Mouse (Mus musculus): Measurements from ENCODE around the gene Hopx. TPM values are rescaled to one million over a fixed set of nuclear protein-coding genes. Genes with fewer than 3 reads are reported as not detected.

Gene Hopx
- polyA plus RNA-seq, 2 experiments: 1.9 to 12.2 TPM

DNA sequence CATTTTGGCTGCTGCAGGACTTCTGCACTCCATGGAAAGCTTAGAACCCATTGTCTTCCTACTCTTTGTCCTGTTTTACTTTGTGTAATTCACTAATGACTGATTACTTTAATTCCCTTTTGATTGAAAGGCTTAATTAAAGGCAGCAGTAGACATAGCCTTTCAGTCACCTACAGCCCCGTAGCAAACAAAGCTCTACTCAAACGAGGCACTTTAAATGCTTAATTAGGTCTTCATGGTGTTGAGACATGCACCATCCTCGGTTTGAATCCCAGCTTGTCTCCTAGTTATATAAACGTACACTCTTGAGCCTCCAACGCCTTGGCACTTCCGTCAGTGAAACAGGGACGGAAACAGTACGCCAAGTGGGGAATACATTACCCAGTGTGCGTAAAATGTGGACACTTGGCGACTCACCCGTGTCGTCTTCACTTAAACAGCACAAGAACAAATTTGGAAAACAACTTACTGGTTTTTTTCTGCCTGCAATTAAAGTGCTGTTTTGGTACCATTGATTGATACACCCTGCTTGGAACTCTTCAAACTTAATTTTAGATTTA is 58.0 kb downstream of the Hopx start:
- WGBS: 64% methylated on average over 12 of the region's 12 CpGs
- Histone ChIP-seq H3K27me3 (ENCODE audit: control insufficient read depth, insufficient read depth, low read length) (no peaks in the 10 kb centered on the region), H3K4me1 (ENCODE audit: control insufficient read depth, insufficient read depth, low read length) (no peaks in the 10 kb centered on the region)

DNA sequence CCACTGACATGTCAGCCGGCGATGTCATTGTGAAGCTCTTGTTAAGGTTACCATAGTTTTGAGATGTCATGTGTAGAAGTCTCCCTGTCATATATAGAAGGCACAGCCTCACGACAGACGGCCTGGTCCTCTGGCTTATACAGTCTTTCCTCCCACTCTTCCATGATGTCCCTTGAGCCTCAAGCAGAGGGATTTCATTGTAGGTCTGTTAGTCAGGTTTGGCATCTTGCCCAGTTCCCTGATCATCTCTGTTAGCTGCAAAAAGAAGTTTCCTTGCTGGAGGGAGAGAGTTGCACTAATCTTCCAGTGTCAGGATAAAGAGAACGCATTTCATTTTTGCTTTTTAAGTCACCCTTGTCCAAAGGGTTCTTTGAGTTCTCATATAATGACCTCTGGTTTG is 62.3 kb downstream of the Hopx start:
- no peak for DNase-seq (ENCODE audit: low spot score)
- WGBS: 95% methylated on average over 5 of the region's 5 CpGs

More for the DNA sequence above, 58.0 kb downstream of the Hopx start:
- Histone ChIP-seq H3K4me3 (replicated peaks; ENCODE audit: low read length) (no peak overlapping the region), H3K36me3 (ENCODE audit: control insufficient read depth, insufficient read depth, low read length) (no peaks in the 10 kb centered on the region), H3K9ac (ENCODE audit: low read depth, low read length, severe bottlenecking) (no peak overlapping the region), H3K4me2 (replicated peaks; ENCODE audit: low read depth, low read length, severe bottlenecking) (no peak overlapping the region), H3K9me3 (ENCODE audit: control insufficient read depth, low read length) (no peaks in the 10 kb centered on the region), H3K27ac (replicated peaks; ENCODE audit: low read depth, low read length) (no peak overlapping the region)
- no peak for DNase-seq (ENCODE audit: low spot score)
- no peak for TF ChIP-seq POLR2A (IDR thresholded peaks at IDR 0.05; ENCODE audit: borderline replicate concordance, extremely low read depth, insufficient read depth, insufficient read length)
- no peak for ATAC-seq (ENCODE audit: low FRiP score, low read depth)

DNA sequence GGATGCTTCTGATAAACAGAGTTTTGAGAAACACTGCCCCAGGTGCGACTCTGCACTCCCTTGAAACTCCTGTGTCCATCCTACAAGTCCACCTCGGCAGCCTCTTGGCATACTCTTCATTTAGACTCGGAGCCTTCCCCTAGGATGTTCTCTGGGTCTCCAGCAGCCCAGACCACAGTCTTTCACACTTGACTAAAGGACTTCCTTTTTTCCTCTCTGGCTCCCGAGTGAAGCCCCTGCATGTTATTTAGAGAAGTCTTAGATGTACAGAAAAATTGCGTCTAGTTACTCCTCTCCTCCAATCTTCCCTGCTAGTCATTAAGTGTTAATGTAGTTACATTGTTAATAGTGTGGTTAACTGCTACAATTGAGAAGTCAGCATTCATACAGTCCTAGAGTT is 70.6 kb downstream of the Hopx start:
- H3K27ac ChIP-seq (replicated peaks; ENCODE audit: low read depth, low read length): no peak overlapping the region
- ATAC-seq (ENCODE audit: low FRiP score, low read depth) (no peak), DNase-seq (ENCODE audit: low spot score) (no peak)
- WGBS: 65% methylated on average over 5 of the region's 5 CpGs
- H3K36me3 ChIP-seq (ENCODE audit: control insufficient read depth, insufficient read depth, low read length): no peaks in the 10 kb centered on the region
- H3K4me3 ChIP-seq (replicated peaks; ENCODE audit: low read length): no peak overlapping the region
- H3K9ac ChIP-seq (ENCODE audit: low read depth, low read length, severe bottlenecking): no peak overlapping the region
- H3K4me1 ChIP-seq (ENCODE audit: control insufficient read depth, insufficient read depth, low read length): 0 out of 2 replicates have a peak, but pooled peaks cover 3% of the 10 kb centered on the region
- H3K4me2 ChIP-seq (replicated peaks; ENCODE audit: low read depth, low read length, severe bottlenecking): no peak overlapping the region
- H3K27me3 ChIP-seq (ENCODE audit: control insufficient read depth, insufficient read depth, low read length): no peaks in the 10 kb centered on the region
- TF ChIP-seq POLR2A (IDR thresholded peaks at IDR 0.05; ENCODE audit: borderline replicate concordance, extremely low read depth, insufficient read depth, insufficient read length): no peak
- no peaks in the 10 kb centered on the region for H3K9me3 ChIP-seq (ENCODE audit: control insufficient read depth, low read length)

More for the DNA sequence above, 62.3 kb downstream of the Hopx start:
- no peaks in the 10 kb centered on the region for H3K36me3 ChIP-seq (ENCODE audit: control insufficient read depth, insufficient read depth, low read length)
- no peaks in the 10 kb centered on the region for H3K9me3 ChIP-seq (ENCODE audit: control insufficient read depth, low read length)
- no peak overlapping the region for H3K4me3 ChIP-seq (replicated peaks; ENCODE audit: low read length)
- no peaks in the 10 kb centered on the region for H3K27me3 ChIP-seq (ENCODE audit: control insufficient read depth, insufficient read depth, low read length)
- H3K27ac ChIP-seq (replicated peaks; ENCODE audit: low read depth, low read length): no peak overlapping the region
- no peak for TF ChIP-seq POLR2A (IDR thresholded peaks at IDR 0.05; ENCODE audit: borderline replicate concordance, extremely low read depth, insufficient read depth, insufficient read length)
- H3K9ac ChIP-seq (ENCODE audit: low read depth, low read length, severe bottlenecking): no peak overlapping the region
- no peak for ATAC-seq (ENCODE audit: low FRiP score, low read depth)
- H3K4me1 ChIP-seq (ENCODE audit: control insufficient read depth, insufficient read depth, low read length): no peaks in the 10 kb centered on the region
- H3K4me2 ChIP-seq (replicated peaks; ENCODE audit: low read depth, low read length, severe bottlenecking): no peak overlapping the region

DNA sequence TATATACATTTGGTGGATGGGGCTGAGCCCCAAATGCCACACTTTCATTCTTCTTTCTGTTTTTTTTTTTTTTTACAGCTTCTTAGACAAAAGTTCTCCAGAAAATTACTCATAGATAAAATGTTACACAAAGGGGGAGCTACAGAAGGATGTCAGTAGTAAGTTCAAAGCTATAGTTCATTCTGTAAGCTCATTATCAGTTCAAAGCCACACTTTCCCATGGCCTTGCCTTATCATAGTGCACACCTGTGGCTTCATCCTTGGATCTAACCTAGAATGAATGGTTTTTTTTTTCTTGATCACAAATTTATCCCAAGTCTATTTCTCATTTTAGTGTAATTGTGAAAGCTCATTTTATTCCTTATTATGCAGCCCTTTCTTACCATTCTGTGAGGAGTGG is 75.5 kb downstream of the Hopx start:
- H3K4me3 ChIP-seq (replicated peaks; ENCODE audit: low read length): no peak overlapping the region
- H3K9me3 ChIP-seq (ENCODE audit: control insufficient read depth, low read length): no peaks in the 10 kb centered on the region
- no peak overlapping the region for H3K9ac ChIP-seq (ENCODE audit: low read depth, low read length, severe bottlenecking)
- H3K27ac ChIP-seq (replicated peaks; ENCODE audit: low read depth, low read length): no peak overlapping the region
- no peak for TF ChIP-seq POLR2A (IDR thresholded peaks at IDR 0.05; ENCODE audit: borderline replicate concordance, extremely low read depth, insufficient read depth, insufficient read length)
- no peak overlapping the region for H3K4me2 ChIP-seq (replicated peaks; ENCODE audit: low read depth, low read length, severe bottlenecking)
- DNase-seq (ENCODE audit: low spot score) (no peak), ATAC-seq (ENCODE audit: low FRiP score, low read depth) (no peak)
- H3K4me1 ChIP-seq (ENCODE audit: control insufficient read depth, insufficient read depth, low read length): no peaks in the 10 kb centered on the region
- H3K36me3 ChIP-seq (ENCODE audit: control insufficient read depth, insufficient read depth, low read length): no peaks in the 10 kb centered on the region
- H3K27me3 ChIP-seq (ENCODE audit: control insufficient read depth, insufficient read depth, low read length): no peaks in the 10 kb centered on the region

DNA sequence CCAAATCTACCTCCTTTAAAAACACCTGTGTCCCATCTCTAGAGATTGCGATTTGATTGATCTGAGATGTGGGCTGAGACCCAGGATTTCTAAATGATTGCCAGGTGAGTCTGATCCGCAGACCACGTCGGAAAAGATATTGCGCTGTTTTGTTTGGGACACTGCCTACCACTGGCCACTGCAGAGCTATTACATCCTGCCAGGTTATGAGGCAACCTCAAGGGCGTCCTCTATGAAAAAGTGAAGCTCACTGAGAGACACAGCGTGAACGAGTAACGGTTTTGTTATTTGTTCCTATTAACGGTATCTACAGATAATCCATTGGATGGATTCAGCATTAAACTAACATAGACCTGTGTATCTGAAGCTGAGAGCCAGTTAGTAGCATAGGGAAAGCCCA is 76.5 kb downstream of the Hopx start:
- H3K27ac ChIP-seq (replicated peaks; ENCODE audit: low read depth, low read length): no peak overlapping the region
- ATAC-seq (ENCODE audit: low FRiP score, low read depth) (no peak), DNase-seq (ENCODE audit: low spot score) (no peak)
- H3K4me1 ChIP-seq (ENCODE audit: control insufficient read depth, insufficient read depth, low read length): no peaks in the 10 kb centered on the region
- H3K9ac ChIP-seq (ENCODE audit: low read depth, low read length, severe bottlenecking): no peak overlapping the region
- H3K27me3 ChIP-seq (ENCODE audit: control insufficient read depth, insufficient read depth, low read length): no peaks in the 10 kb centered on the region
- H3K4me2 ChIP-seq (replicated peaks; ENCODE audit: low read depth, low read length, severe bottlenecking): no peak overlapping the region
- no peak for TF ChIP-seq POLR2A (IDR thresholded peaks at IDR 0.05; ENCODE audit: borderline replicate concordance, extremely low read depth, insufficient read depth, insufficient read length)
- WGBS: 76% methylated on average over 10 of the region's 10 CpGs
- no peaks in the 10 kb centered on the region for H3K36me3 ChIP-seq (ENCODE audit: control insufficient read depth, insufficient read depth, low read length)
- no peaks in the 10 kb centered on the region for H3K9me3 ChIP-seq (ENCODE audit: control insufficient read depth, low read length)
- no peak overlapping the region for H3K4me3 ChIP-seq (replicated peaks; ENCODE audit: low read length)

Other genes with a start within 250 kb of the Hopx start
- 24.0 and 24.9 TPM in 2 replicates for gene Aasdh, start 209.6 kb downstream of the Hopx start, polyA plus RNA-seq (2012; rRNA removed)
- 15.1 and 15.4 TPM in 2 replicates for gene Aasdh, start 209.6 kb downstream of the Hopx start, polyA plus RNA-seq (2014; fragmentation: Nextera tagmentation; extraction: Ambion mirVana)
- gene Paics, start 163.8 kb downstream of the Hopx start, polyA plus RNA-seq (2012; rRNA removed): 123 and 146 TPM in 2 replicates
- gene Paics, start 163.8 kb downstream of the Hopx start, polyA plus RNA-seq (2014; fragmentation: Nextera tagmentation; extraction: Ambion mirVana): 254 and 266 TPM in 2 replicates
- gene Ppat, start 163.5 kb downstream of the Hopx start, polyA plus RNA-seq (2012; rRNA removed): 13.2 and 14.1 TPM in 2 replicates
- 21.8 and 24.0 TPM in 2 replicates for gene Ppat, start 163.5 kb downstream of the Hopx start, polyA plus RNA-seq (2014; fragmentation: Nextera tagmentation; extraction: Ambion mirVana)
- 83.0 and 96.8 TPM in 2 replicates for gene Srp72, start 140.4 kb downstream of the Hopx start, polyA plus RNA-seq (2012; rRNA removed)
- gene Srp72, start 140.4 kb downstream of the Hopx start, polyA plus RNA-seq (2014; fragmentation: Nextera tagmentation; extraction: Ambion mirVana): 102 and 108 TPM in 2 replicates
- 0.51 and 0.58 TPM in 2 replicates for gene Arl9, start 111.1 kb downstream of the Hopx start, polyA plus RNA-seq (2012; rRNA removed)
- not detected in 2 replicates for gene Arl9, start 111.1 kb downstream of the Hopx start, polyA plus RNA-seq (2014; fragmentation: Nextera tagmentation; extraction: Ambion mirVana)
- gene Thegl, start 99.1 kb downstream of the Hopx start, polyA plus RNA-seq (2012; rRNA removed): 0.05 and 0.13 TPM in 2 replicates
- gene Thegl, start 99.1 kb downstream of the Hopx start, polyA plus RNA-seq (2014; fragmentation: Nextera tagmentation; extraction: Ambion mirVana): 0.25 TPM in 1 of 2 replicates, not detected in the other
- gene Spink2, start 96.3 kb upstream of the Hopx start, polyA plus RNA-seq (2012; rRNA removed): 4.6 TPM in 2 replicates
- 3.7 and 3.8 TPM in 2 replicates for gene Spink2, start 96.3 kb upstream of the Hopx start, polyA plus RNA-seq (2014; fragmentation: Nextera tagmentation; extraction: Ambion mirVana)
- 27.9 and 28.2 TPM in 2 replicates for gene Rest, start 150.4 kb upstream of the Hopx start, polyA plus RNA-seq (2012; rRNA removed)
- 47.0 and 58.2 TPM in 2 replicates for gene Rest, start 150.4 kb upstream of the Hopx start, polyA plus RNA-seq (2014; fragmentation: Nextera tagmentation; extraction: Ambion mirVana)
- 19.2 and 19.6 TPM in 2 replicates for gene Noa1, start 195.0 kb upstream of the Hopx start, polyA plus RNA-seq (2012; rRNA removed)
- gene Noa1, start 195.0 kb upstream of the Hopx start, polyA plus RNA-seq (2014; fragmentation: Nextera tagmentation; extraction: Ambion mirVana): 23.7 and 25.9 TPM in 2 replicates
- 37.7 and 44.8 TPM in 2 replicates for gene Polr2b, start 195.0 kb upstream of the Hopx start, polyA plus RNA-seq (2012; rRNA removed)
- 56.6 and 61.0 TPM in 2 replicates for gene Polr2b, start 195.0 kb upstream of the Hopx start, polyA plus RNA-seq (2014; fragmentation: Nextera tagmentation; extraction: Ambion mirVana)

Data from limb, embryonic 14.5 days (tissue).